Mouse (Mus musculus) heart, postnatal 0 days (tissue): ENCODE measurements at regions not wholly inside any gene's neighbourhood (a gene's known extent, or its start where the extent isn't known, plus 50 kb on each side); places are given as distances from the start of the nearest gene placed in this dataset.

Experiments
- ATAC-seq: fragments of 200-750 bp; cut with Nextera tagmentation; 2 replicates; pipeline ENCODE4 v1.8.0; 2017; ENCODE audit warnings: low read depth, moderate number of reproducible peaks, moderate library complexity; ENCODE audit not compliant: insufficient read depth
- DNase-seq: peaks from one replicate; pipeline ENCODE4 v3.0.0-alpha.2; 2016; ENCODE audit warnings: low spot score
- H3K27ac ChIP-seq: fragments of 300-500 bp; sonication (generic); 2 replicates; pipeline ENCODE4 v1.5.1; 2014; ENCODE audit warnings: low read depth, mild to moderate bottlenecking
- H3K27me3 ChIP-seq: fragments of 300-500 bp; sonication (generic); 2 replicates; pipeline ENCODE4 v1.6.1; 2014; ENCODE audit warnings: low read length, mixed read lengths; ENCODE audit not compliant: control insufficient read depth, insufficient read depth
- H3K36me3 ChIP-seq: fragments of 300-500 bp; sonication (generic); replicated peaks from 2 replicates; pipeline ENCODE4 v1.6.1; 2014; ENCODE audit warnings: low read length, mixed read lengths; ENCODE audit not compliant: control insufficient read depth, insufficient read depth
- H3K4me1 ChIP-seq: fragments of 300-500 bp; sonication (generic); 2 replicates; pipeline ENCODE4 v1.6.1; 2014; ENCODE audit warnings: antibody characterized with exemption; ENCODE audit not compliant: control insufficient read depth, insufficient read depth
- H3K4me2 ChIP-seq: fragments of 300-500 bp; sonication (generic); 2 replicates; pipeline ENCODE4 v1.6.1; 2014; ENCODE audit warnings: low read depth, mild to moderate bottlenecking, low read length, moderate library complexity
- H3K4me3 ChIP-seq: fragments of 300-500 bp; sonication (generic); 2 replicates; pipeline ENCODE4 v1.5.1; 2014; ENCODE audit warnings: low read depth, low read length
- H3K9ac ChIP-seq: fragments of 300-500 bp; sonication (generic); replicated peaks from 2 replicates; pipeline ENCODE4 v1.6.1; 2014; ENCODE audit warnings: low read depth, low read length, mixed read lengths
- H3K9me3 ChIP-seq: fragments of 300-500 bp; sonication (generic); replicated peaks from 2 replicates; pipeline ENCODE4 v1.6.1; 2016; ENCODE audit warnings: low read length; ENCODE audit not compliant: control insufficient read depth
- CTCF ChIP-seq: IDR thresholded peaks from 2 replicates; pipeline ENCODE4 v1.5.1; 2016; ENCODE audit warnings: antibody characterized with exemption, control low read depth, low read depth
- EP300 ChIP-seq: IDR thresholded peaks from 2 replicates; pipeline ENCODE4 v1.6.1; 2016; ENCODE audit warnings: antibody characterized with exemption, low read depth
- WGBS: fragments of 180-500 bp; shearing (Covaris S2); extraction: QIAGEN DNeasy Blood & Tissue Kit; methylation state at CpG from one replicate; pipeline ENCODE4 v1.1.7; 2014; 5-methylcytosine and 5-hydroxymethylcytosine counted together

GRCm38 (mm10) chr3:149256891-149257290, 266.5 kb upstream of the Adgrl2 start:
- Histone ChIP-seq H3K4me1 (peaks cover 15% of the 10 kb centered on the region; the same call in 1 of the 2 replicates), H3K36me3 (no peaks in the 10 kb centered on the region), H3K27ac (0 out of 2 replicates have a peak overlapping the region, but pooled peaks have one; percentile 2), H3K27me3 (no peaks in the 10 kb centered on the region), H3K4me3 (no peak overlapping the region), H3K9me3 (no peaks in the 10 kb centered on the region), H3K4me2 (peak overlapping the region; percentile 23; the same call in 1 of the 2 replicates), H3K9ac (no peak overlapping the region)
- 46% methylated on average over 9 of the region's 9 CpGs for WGBS
- no peak for DNase-seq
- no peak for ATAC-seq
- TF ChIP-seq EP300: no peak
- TF ChIP-seq CTCF: no peak

GRCm38 (mm10) chr3:149253080-149253479, 262.7 kb upstream of the Adgrl2 start:
- DNase-seq: no peak
- Histone ChIP-seq H3K4me3 (no peak overlapping the region), H3K27me3 (no peaks in the 10 kb centered on the region), H3K9ac (no peak overlapping the region), H3K4me2 (no peak overlapping the region), H3K4me1 (peaks cover 10% of the 10 kb centered on the region; the same call in 1 of the 2 replicates), H3K36me3 (no peaks in the 10 kb centered on the region), H3K9me3 (no peaks in the 10 kb centered on the region), H3K27ac (no peak overlapping the region)
- no peak for TF ChIP-seq EP300
- TF ChIP-seq CTCF: no peak
- 58% methylated on average over 6 of the region's 6 CpGs for WGBS
- no peak for ATAC-seq

GRCm38 (mm10) chr3:149252144-149252543, 261.8 kb upstream of the Adgrl2 start:
- no peak overlapping the region for H3K4me2 ChIP-seq
- ATAC-seq (no peak), DNase-seq (no peak)
- WGBS: 80% methylated on average over 6 of the region's 6 CpGs
- no peaks in the 10 kb centered on the region for H3K27me3 ChIP-seq
- H3K4me1 ChIP-seq: peaks cover 10% of the 10 kb centered on the region; the same call in 1 of the 2 replicates
- no peaks in the 10 kb centered on the region for H3K36me3 ChIP-seq
- no peak overlapping the region for H3K9ac ChIP-seq
- no peak for TF ChIP-seq CTCF
- TF ChIP-seq EP300: no peak
- no peak overlapping the region for H3K27ac ChIP-seq
- H3K4me3 ChIP-seq: no peak overlapping the region
- H3K9me3 ChIP-seq: no peaks in the 10 kb centered on the region

- Histone ChIP-seq H3K4me2 (no peak overlapping the region), H3K36me3 (no peaks in the 10 kb centered on the region), H3K27ac (no peak overlapping the region), H3K27me3 (no peaks in the 10 kb centered on the region), H3K4me1 (peaks cover 4% of the 10 kb centered on the region; the same call in 1 of the 2 replicates), H3K4me3 (no peak overlapping the region), H3K9me3 (no peaks in the 10 kb centered on the region), H3K9ac (no peak overlapping the region)
- 75% methylated on average over 6 of the region's 6 CpGs for WGBS
- ATAC-seq (no peak), DNase-seq (no peak)
- TF ChIP-seq CTCF: no peak
- TF ChIP-seq EP300: no peak
Observed at GRCm38 (mm10) chr3:149247626-149247987, 257.3 kb upstream of the Adgrl2 start.

GRCm38 (mm10) chr3:149246935-149247625, 256.7 kb upstream of the Adgrl2 start:
- Histone ChIP-seq H3K36me3 (no peaks in the 10 kb centered on the region), H3K27me3 (no peaks in the 10 kb centered on the region), H3K9me3 (no peaks in the 10 kb centered on the region), H3K4me2 (no peak overlapping the region), H3K4me3 (no peak overlapping the region), H3K4me1 (peaks cover 4% of the 10 kb centered on the region; the same call in 1 of the 2 replicates), H3K9ac (no peak overlapping the region), H3K27ac (no peak overlapping the region)
- TF ChIP-seq CTCF (no peak), EP300 (no peak)
- DNase-seq (no peak), ATAC-seq (no peak)
- 51% methylated on average over 10 of the region's 10 CpGs for WGBS

GRCm38 (mm10) chr3:149239664-149240063, 249.3 kb upstream of the Adgrl2 start:
- 96% methylated on average over 3 of the region's 3 CpGs for WGBS
- Histone ChIP-seq H3K36me3 (no peaks in the 10 kb centered on the region), H3K9ac (no peak overlapping the region), H3K27ac (no peak overlapping the region), H3K9me3 (no peaks in the 10 kb centered on the region), H3K4me1 (peaks cover 3% of the 10 kb centered on the region; the same call in 1 of the 2 replicates), H3K4me3 (no peak overlapping the region), H3K4me2 (no peak overlapping the region), H3K27me3 (no peaks in the 10 kb centered on the region)
- TF ChIP-seq CTCF (no peak), EP300 (no peak)
- DNase-seq: no peak
- ATAC-seq: no peak
